Mouse (Mus musculus): ENCODE measurements around the gene Patz1. TPM values are rescaled to one million over a fixed set of nuclear protein-coding genes. Genes with fewer than 3 reads are reported as not detected.

Gene Patz1
- polyA plus RNA-seq (2015; fragmentation: Nextera tagmentation; extraction: Ambion mirVana), result 57.3 and 60.4 TPM in 2 replicates

GRCm38 (mm10) chr11:3288521-3289301 is at the start of gene Patz1:
Gene Patz1, plus strand, starts transcription at chr11:3288874.
- peak; percentile 47 for ATAC-seq (replicated peaks; ENCODE audit: low FRiP score)
- Histone ChIP-seq H3K27ac (peak within 1 kb of the TSS; percentile 100), H3K36me3 (peaks cover 6% of the 10 kb centered on the region), H3K9me3 (replicated peaks) (no peaks in the 10 kb centered on the region), H3K27me3 (no peaks in the 10 kb centered on the region), H3K4me2 (peak within 1 kb of the TSS; percentile 86), H3K9ac (peak within 1 kb of the TSS; percentile 99), H3K4me1 (peaks cover 36% of the 10 kb centered on the region), H3K4me3 (replicated peaks) (peak within 1 kb of the TSS; percentile 85)
- under 1% methylated on average over 41 of the region's 41 CpGs for WGBS

DNA sequence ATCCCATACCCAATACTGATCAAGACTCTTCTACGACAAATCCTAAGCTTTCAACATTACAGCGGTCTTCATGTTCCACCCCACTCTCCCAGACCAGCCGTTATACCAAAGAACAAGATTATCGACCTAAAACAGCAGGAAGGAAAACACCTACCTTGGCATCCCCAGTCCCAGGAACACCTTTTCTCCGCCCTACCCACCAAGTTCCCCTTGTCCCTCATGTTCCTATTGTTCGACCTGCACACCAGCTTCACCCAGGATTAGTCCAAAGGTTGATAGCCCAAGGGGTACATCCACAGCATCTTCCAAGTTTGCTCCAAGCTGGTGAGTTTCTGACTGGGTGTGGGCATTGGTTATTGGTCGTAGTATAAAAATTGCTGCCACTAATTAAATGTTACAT is 46.3 kb upstream of the Patz1 start:
- no peak for ATAC-seq (replicated peaks; ENCODE audit: low FRiP score)
- 95% methylated on average over 7 of the region's 7 CpGs for WGBS
- H3K27ac ChIP-seq, result no peak overlapping the region

DNA sequence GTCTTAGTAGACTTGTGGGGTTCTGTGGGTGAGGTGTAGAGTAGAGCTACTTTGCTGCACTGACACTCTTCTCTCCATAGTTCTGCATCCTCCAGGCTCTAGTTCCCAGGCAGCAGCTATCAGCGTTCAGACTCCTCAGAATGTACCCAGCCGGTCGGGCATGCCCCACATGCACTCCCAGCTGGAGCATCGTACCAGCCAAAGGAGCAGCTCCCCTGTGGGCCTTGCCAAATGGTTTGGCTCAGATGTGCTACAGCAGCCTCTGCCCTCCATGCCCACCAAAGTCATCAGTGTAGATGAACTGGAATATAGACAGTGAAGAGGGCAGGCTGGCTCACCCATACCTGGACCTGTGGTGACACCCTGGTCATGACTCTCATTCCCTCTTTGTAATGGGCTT is 44.9 kb upstream of the Patz1 start:
- 86% methylated on average over 4 of the region's 4 CpGs for WGBS
- no peak overlapping the region for H3K4me2 ChIP-seq
- H3K4me1 ChIP-seq, result no peaks in the 10 kb centered on the region
- no peaks in the 10 kb centered on the region for H3K9me3 ChIP-seq (replicated peaks)
- H3K27ac ChIP-seq, result no peak overlapping the region
- no peaks in the 10 kb centered on the region for H3K27me3 ChIP-seq
- no peak overlapping the region for H3K4me3 ChIP-seq (replicated peaks)
- H3K9ac ChIP-seq, result no peak overlapping the region
- H3K36me3 ChIP-seq, result peaks cover 97% of the 10 kb centered on the region
- ATAC-seq (replicated peaks; ENCODE audit: low FRiP score), result no peak

More for the DNA sequence above, 46.3 kb upstream of the Patz1 start:
- Histone ChIP-seq H3K27me3 (no peaks in the 10 kb centered on the region), H3K4me1 (no peaks in the 10 kb centered on the region), H3K9ac (no peak overlapping the region), H3K36me3 (peaks cover 97% of the 10 kb centered on the region), H3K4me2 (no peak overlapping the region), H3K9me3 (replicated peaks) (no peaks in the 10 kb centered on the region), H3K4me3 (replicated peaks) (no peak overlapping the region)

- ATAC-seq (replicated peaks; ENCODE audit: low FRiP score), result no peak
- Histone ChIP-seq H3K27me3 (no peaks in the 10 kb centered on the region), H3K9ac (no peak overlapping the region), H3K36me3 (peaks cover 98% of the 10 kb centered on the region), H3K9me3 (replicated peaks) (no peaks in the 10 kb centered on the region), H3K4me1 (no peaks in the 10 kb centered on the region), H3K27ac (no peak overlapping the region), H3K4me3 (replicated peaks) (no peak overlapping the region), H3K4me2 (no peak overlapping the region)
- WGBS, result 95% methylated on average over 2 of the region's 2 CpGs
These were observed 41.3 kb upstream of the Patz1 start for GRCm38 (mm10) chr11:3247387-3247786.

DNA sequence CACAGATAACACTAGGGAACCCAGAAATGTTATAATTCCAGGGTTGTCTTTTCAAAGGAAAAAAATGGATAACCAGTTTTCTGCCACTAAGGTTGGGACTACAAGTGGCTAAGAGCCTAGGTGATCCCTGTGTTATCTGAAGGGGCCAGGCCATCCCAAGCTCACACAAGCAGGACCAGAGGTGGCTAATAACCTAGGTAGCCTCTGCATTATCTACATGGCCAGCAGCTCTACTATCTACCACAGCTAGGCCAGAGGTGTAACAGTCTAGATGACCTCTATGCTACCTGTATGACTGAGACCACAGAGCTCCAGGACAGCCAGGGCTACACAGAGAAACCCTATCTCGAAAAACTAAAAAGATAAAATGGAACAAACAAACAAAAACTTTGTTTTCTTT is 29.1 kb upstream of the Patz1 start:
- Histone ChIP-seq H3K4me1 (peaks cover 7% of the 10 kb centered on the region), H3K4me3 (replicated peaks) (no peak overlapping the region), H3K4me2 (no peak overlapping the region), H3K9me3 (replicated peaks) (no peaks in the 10 kb centered on the region), H3K27ac (no peak overlapping the region), H3K36me3 (peaks cover 93% of the 10 kb centered on the region), H3K27me3 (no peaks in the 10 kb centered on the region), H3K9ac (no peak overlapping the region)
- no peak for ATAC-seq (replicated peaks; ENCODE audit: low FRiP score)
- WGBS, result 89% methylated on average over 1 of the region's 1 CpGs

- peak overlapping the region; percentile 97 for H3K9ac ChIP-seq
- 1% methylated on average over 26 of the region's 26 CpGs for WGBS
- peaks cover 38% of the 10 kb centered on the region for H3K36me3 ChIP-seq
- peak overlapping the region; percentile 76 for H3K4me3 ChIP-seq (replicated peaks)
- H3K4me2 ChIP-seq, result peak overlapping the region; percentile 58
- H3K27me3 ChIP-seq, result no peaks in the 10 kb centered on the region
- no peaks in the 10 kb centered on the region for H3K9me3 ChIP-seq (replicated peaks)
- peak overlapping the region; percentile 94 for H3K27ac ChIP-seq
- peaks cover 28% of the 10 kb centered on the region for H3K4me1 ChIP-seq
- peak; percentile 1; the same call in 1 of the 2 replicates for ATAC-seq (replicated peaks; ENCODE audit: low FRiP score)
These were observed 23.2 kb upstream of the Patz1 start for GRCm38 (mm10) chr11:3265291-3266078.

GRCm38 (mm10) chr11:3266079-3266685 is 22.5 kb upstream of the Patz1 start, which contains the start of gene Drg1:
Gene Drg1, minus strand, starts transcription at chr11:3266415.
- Histone ChIP-seq H3K9ac (peak within 1 kb of the TSS; percentile 97), H3K27me3 (no peaks in the 10 kb centered on the region), H3K4me1 (peaks cover 28% of the 10 kb centered on the region), H3K36me3 (peaks cover 31% of the 10 kb centered on the region), H3K27ac (peak within 1 kb of the TSS; percentile 94), H3K4me2 (peak within 1 kb of the TSS; percentile 58), H3K9me3 (replicated peaks) (no peaks in the 10 kb centered on the region), H3K4me3 (replicated peaks) (peak within 1 kb of the TSS; percentile 76)
- WGBS, result under 1% methylated on average over 72 of the region's 72 CpGs
- ATAC-seq (replicated peaks; ENCODE audit: low FRiP score), result peak; percentile 99

DNA sequence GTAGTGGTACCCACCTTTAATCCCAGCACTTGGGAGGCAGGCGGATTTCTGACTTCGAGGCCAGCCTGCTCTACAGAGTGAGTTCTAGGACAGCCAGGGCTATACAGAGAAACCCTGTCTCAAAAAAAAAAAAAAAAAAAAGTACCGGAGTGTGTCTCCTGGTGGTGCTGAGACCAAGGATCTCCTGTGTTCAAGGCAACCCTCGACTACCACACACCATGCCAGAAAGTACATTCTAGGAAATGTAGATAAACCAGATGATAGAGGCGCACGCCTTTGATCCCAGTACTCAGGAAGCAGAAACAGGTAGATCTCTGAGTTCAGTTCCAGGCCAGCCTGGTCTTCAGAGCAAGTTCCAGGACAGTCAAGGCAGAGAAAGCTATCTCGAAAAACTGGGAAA is 21.5 kb upstream of the Patz1 start:
- 59% methylated on average over 7 of the region's 7 CpGs for WGBS
- H3K27ac ChIP-seq, result peak overlapping the region; percentile 94; the same call in 1 of the 2 replicates

GRCm38 (mm10) chr11:3269241-3269640 is 19.4 kb upstream of the Patz1 start:
- ATAC-seq (replicated peaks; ENCODE audit: low FRiP score), result no peak
- Histone ChIP-seq H3K27ac (peak overlapping the region; percentile 52), H3K9ac (no peak overlapping the region), H3K4me2 (no peak overlapping the region), H3K36me3 (0 out of 2 replicates have a peak, but pooled peaks cover 1% of the 10 kb centered on the region), H3K4me3 (replicated peaks) (no peak overlapping the region), H3K9me3 (replicated peaks) (no peaks in the 10 kb centered on the region), H3K27me3 (no peaks in the 10 kb centered on the region), H3K4me1 (peaks cover 24% of the 10 kb centered on the region)
- 22% methylated on average over 4 of the region's 4 CpGs for WGBS

More for the DNA sequence above, 21.5 kb upstream of the Patz1 start:
- H3K4me2 ChIP-seq, result peak overlapping the region; percentile 58
- peaks cover 28% of the 10 kb centered on the region for H3K4me1 ChIP-seq
- peak overlapping the region; percentile 76 for H3K4me3 ChIP-seq (replicated peaks)
- H3K27me3 ChIP-seq, result no peaks in the 10 kb centered on the region
- ATAC-seq (replicated peaks; ENCODE audit: low FRiP score), result no peak
- H3K9me3 ChIP-seq (replicated peaks), result no peaks in the 10 kb centered on the region
- peaks cover 21% of the 10 kb centered on the region for H3K36me3 ChIP-seq
- H3K9ac ChIP-seq, result peak overlapping the region; percentile 64

DNA sequence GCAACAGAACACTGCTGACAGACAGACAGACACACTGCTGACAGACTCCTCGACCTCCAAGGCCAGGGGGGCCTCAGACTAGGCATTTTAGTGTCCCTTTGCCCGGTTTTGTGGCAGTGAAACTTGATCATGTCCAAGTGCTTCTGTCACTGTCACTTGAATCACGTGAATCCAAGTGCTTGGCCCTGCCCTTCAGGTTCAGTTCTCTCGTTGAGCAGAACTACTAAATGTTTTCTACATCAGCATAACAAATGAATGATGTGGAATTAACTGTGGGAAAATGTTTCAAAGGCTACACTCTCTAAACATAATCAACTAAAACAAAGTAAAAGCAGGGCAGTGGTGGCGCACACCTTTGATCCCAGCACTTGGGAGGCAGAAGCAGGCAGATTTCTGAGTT is 10.3 kb upstream of the Patz1 start:
- Histone ChIP-seq H3K36me3 (no peaks in the 10 kb centered on the region), H3K27ac (no peak overlapping the region), H3K9me3 (replicated peaks) (peaks cover 4% of the 10 kb centered on the region; the same call in 1 of the 2 replicates), H3K9ac (no peak overlapping the region), H3K27me3 (no peaks in the 10 kb centered on the region), H3K4me2 (no peak overlapping the region), H3K4me3 (replicated peaks) (no peak overlapping the region), H3K4me1 (no peaks in the 10 kb centered on the region)
- ATAC-seq (replicated peaks; ENCODE audit: low FRiP score), result no peak
- WGBS, result 46% methylated on average over 5 of the region's 5 CpGs

DNA sequence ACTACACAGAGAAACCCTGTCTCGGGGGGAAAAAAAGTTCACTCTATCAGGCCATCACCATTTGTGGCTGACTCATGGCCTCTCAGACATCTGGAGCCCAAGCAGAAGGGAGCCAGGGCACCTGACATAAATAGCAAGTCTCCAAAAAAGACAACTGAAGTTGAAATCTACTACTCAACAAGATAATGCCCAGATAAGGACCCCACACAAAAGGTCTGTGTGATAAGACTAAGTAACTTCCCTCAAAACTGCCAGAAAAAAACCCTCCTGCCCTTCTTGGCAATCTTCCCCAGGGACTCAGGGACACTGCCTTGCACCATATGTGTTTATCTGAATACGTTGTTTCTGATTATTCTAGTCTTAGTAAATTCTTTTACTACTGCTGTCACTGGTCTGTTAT is 8.9 kb upstream of the Patz1 start:
- Histone ChIP-seq H3K27ac (no peak overlapping the region), H3K9ac (no peak overlapping the region), H3K9me3 (replicated peaks) (peaks cover 4% of the 10 kb centered on the region; the same call in 1 of the 2 replicates), H3K27me3 (no peaks in the 10 kb centered on the region), H3K4me1 (no peaks in the 10 kb centered on the region), H3K4me3 (replicated peaks) (no peak overlapping the region), H3K36me3 (no peaks in the 10 kb centered on the region), H3K4me2 (no peak overlapping the region)
- no peak for ATAC-seq (replicated peaks; ENCODE audit: low FRiP score)
- whole genome bisulfite sequencing, result 77% methylated on average over 2 of the region's 2 CpGs

All from kidney, embryonic 15.5 days (tissue).